Mouse (Mus musculus): Measurements from ENCODE around the gene Utp11. TPM values are rescaled to one million over a fixed set of nuclear protein-coding genes. Genes with fewer than 3 reads are reported as not detected.
A peak's percentile ranks its signal among the peaks of the same experiment; 100 is the strongest.
"Not testable (repeated sequence)": the region's sequence is repeated elsewhere in the genome, so short reads cannot be mapped to it uniquely, and the experiment has no call there.

The Utp11 gene
- total RNA-seq, 1 experiment from 2014 or later, result 46.1 TPM

- not testable (repeated sequence) for ATAC-seq (ENCODE audit: extremely low read depth, insufficient number of reproducible peaks, low FRiP score, poor library complexity, severe bottlenecking)
Observed at GRCm38 (mm10) chr4:124707381-124708199, 14.2 kb upstream of the Utp11 start.

GRCm38 (mm10) chr4:124705661-124706269 is 12.4 kb upstream of the Utp11 start:
- ATAC-seq (ENCODE audit: extremely low read depth, insufficient number of reproducible peaks, low FRiP score, poor library complexity, severe bottlenecking), result no peak

GRCm38 (mm10) chr4:124704797-124705474 is 11.5 kb upstream of the Utp11 start:
- no peak for ATAC-seq (ENCODE audit: extremely low read depth, insufficient number of reproducible peaks, low FRiP score, poor library complexity, severe bottlenecking)

- ATAC-seq (ENCODE audit: extremely low read depth, insufficient number of reproducible peaks, low FRiP score, poor library complexity, severe bottlenecking), result peak; percentile 43; the same call in 1 of the 2 replicates
Observed at GRCm38 (mm10) chr4:124703881-124704796, 10.7 kb upstream of the Utp11 start.

- no peak for ATAC-seq (ENCODE audit: extremely low read depth, insufficient number of reproducible peaks, low FRiP score, poor library complexity, severe bottlenecking)
Observed at GRCm38 (mm10) chr4:124703406-124703805, 10.0 kb upstream of the Utp11 start.

DNA sequence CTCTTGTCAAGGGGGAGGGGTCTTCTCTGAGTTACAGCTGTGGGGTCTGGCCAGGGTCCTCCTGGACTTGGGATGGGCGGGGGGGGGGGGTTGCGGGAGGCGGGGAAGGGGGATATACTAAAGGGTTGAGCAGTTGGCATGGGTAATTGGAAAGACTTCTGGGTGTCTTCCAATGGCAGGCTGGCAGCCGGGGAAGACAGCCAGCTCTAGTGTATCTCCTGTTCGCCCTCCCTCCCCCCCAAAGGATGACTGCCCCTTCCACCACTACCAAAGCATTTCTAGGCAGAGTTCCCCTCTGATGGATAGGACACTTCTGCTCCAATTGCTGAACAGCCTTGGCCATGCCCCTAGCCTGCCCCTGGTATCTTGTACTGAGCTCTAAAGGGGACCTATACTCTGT is 8.5 kb upstream of the Utp11 start:
- no peak for ATAC-seq (ENCODE audit: extremely low read depth, insufficient number of reproducible peaks, low FRiP score, poor library complexity, severe bottlenecking)

DNA sequence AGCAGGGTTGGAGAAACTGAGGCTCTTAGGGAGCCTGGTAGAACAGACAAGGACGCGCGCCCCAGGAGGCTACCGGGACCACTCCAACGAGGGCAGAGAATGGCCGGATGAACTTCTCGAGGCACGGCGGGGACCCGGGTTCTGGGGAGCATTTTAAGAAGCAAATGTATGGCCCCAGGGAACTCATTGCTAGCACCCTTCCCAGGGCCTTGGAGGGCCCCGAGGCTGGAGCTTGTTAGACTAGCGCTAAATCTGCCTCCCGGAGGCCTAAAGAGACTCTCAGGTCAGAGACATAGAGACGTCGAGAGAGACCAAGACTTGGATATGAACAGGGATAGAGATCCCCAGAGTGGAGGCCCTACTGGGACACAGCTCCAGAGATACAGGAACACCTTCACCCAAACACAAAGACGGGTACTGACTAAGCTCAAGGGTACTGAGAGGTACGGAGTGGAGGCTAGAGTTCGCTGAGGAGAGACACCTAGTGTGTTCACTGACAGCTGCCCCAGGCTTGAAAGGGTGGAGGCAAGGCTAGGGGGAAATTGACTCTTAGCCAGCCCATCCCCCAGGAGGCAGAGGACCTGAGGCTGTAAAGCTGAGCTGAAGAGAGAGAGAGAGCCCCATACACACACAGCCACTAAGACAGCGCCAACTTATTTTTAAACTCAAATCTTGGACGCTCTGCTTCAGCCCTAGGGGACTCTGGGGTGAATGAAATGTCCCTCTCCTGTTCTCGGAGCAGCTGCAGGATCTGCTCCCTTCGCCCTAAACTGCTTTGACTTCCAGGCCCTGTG is 7.8 kb upstream of the Utp11 start:
- ATAC-seq (ENCODE audit: extremely low read depth, insufficient number of reproducible peaks, low FRiP score, poor library complexity, severe bottlenecking), result peak; percentile 11; the same call in 1 of the 2 replicates

- peak; percentile 37 for ATAC-seq (ENCODE audit: extremely low read depth, insufficient number of reproducible peaks, low FRiP score, poor library complexity, severe bottlenecking)
Observed at GRCm38 (mm10) chr4:124700248-124700971, 7.0 kb upstream of the Utp11 start, which contains the start of gene Fhl3. Fhl3 (plus strand) TSS chr4:124700701.

GRCm38 (mm10) chr4:124699791-124700190 is 6.4 kb upstream of the Utp11 start:
- ATAC-seq (ENCODE audit: extremely low read depth, insufficient number of reproducible peaks, low FRiP score, poor library complexity, severe bottlenecking), result no peak

DNA sequence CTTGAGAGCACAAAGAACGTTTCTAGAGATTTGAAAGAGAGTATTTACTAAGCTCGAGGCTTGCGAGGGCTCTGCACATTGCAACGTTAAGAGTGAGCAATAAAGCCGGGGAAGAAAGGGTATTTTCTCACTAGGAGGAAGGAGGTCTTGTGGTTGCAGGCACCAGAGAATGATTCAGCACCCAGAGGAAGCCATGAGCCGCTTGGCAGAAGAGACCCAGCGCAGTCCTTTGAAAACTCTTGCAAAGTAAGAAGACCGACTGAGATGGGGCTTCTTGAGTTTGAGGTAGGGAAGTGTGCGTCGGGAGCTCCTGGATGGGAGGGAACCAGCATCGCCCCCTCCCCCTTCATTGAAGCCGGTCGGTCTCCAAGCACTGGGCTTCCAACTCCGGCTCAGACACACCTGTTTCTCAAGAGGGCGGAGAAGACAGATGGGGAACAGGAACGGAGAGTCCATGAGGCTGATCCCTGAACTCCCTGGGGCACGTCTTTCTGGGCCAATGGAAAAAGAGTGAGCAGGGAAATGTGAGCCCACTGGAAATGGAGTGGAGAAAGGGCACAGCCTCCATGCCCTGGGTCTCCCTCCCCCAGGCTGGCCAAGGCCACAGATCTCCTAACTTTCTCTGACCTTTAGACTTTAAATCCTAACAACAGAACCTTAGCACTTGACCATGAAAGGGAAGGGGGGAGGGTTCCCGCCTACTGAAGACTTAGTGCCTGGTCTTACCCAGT is 2.6 kb upstream of the Utp11 start:
- ATAC-seq (ENCODE audit: extremely low read depth, insufficient number of reproducible peaks, low FRiP score, poor library complexity, severe bottlenecking), result no peak

GRCm38 (mm10) chr4:124694572-124694971 is 1.2 kb upstream of the Utp11 start:
- ATAC-seq (ENCODE audit: extremely low read depth, insufficient number of reproducible peaks, low FRiP score, poor library complexity, severe bottlenecking), result no peak

DNA sequence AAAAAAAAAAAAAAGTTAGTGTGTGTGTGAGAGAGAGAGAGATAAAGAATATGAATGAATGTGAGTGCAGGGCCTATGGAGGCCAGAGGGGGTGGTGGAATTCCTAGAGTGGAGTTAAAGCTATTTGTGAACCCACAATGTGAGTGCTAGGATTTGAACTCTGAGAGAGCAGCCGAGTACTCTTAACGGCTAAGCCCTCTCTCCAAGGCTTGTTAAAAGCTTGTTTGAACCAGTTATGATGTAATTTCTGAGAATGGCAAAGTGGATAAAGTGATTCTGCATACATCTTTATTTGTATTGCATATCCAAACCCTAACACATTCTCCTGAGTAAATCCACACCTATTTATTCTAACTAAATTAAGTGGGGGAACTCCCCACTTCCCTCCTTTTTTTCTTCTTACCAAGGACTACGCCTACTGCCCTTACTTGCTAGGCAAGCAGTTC is 961 bp downstream of the Utp11 start:
- no peak for ATAC-seq (ENCODE audit: extremely low read depth, insufficient number of reproducible peaks, low FRiP score, poor library complexity, severe bottlenecking)

- no peak for ATAC-seq (ENCODE audit: extremely low read depth, insufficient number of reproducible peaks, low FRiP score, poor library complexity, severe bottlenecking)
Observed at GRCm38 (mm10) chr4:124691455-124691854, 1.9 kb downstream of the Utp11 start.

- no peak for ATAC-seq (ENCODE audit: extremely low read depth, insufficient number of reproducible peaks, low FRiP score, poor library complexity, severe bottlenecking)
Observed at GRCm38 (mm10) chr4:124685897-124686402, 7.5 kb downstream of the Utp11 start.

GRCm38 (mm10) chr4:124685453-124685852 is 7.9 kb downstream of the Utp11 start:
- no peak for ATAC-seq (ENCODE audit: extremely low read depth, insufficient number of reproducible peaks, low FRiP score, poor library complexity, severe bottlenecking)

DNA sequence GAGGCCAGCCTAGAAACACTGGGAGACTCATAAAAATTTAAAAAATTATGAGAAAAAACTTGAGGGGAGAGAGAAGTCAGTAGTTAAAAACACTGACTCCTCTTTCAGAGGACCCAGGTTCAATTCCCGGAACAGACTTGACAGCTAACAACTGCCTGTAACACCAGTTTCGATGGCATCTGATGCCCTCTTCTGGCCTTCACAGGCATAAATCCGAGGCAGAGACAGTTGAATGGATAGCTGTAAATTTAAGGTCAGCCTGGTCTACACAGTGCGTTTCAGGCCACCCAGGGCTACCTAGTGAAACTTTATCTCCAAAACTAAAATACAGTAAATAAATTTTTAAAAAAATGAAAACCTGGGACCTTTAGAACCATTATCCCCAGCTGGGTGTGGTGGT is 8.4 kb downstream of the Utp11 start:
- ATAC-seq (ENCODE audit: extremely low read depth, insufficient number of reproducible peaks, low FRiP score, poor library complexity, severe bottlenecking), result no peak

DNA sequence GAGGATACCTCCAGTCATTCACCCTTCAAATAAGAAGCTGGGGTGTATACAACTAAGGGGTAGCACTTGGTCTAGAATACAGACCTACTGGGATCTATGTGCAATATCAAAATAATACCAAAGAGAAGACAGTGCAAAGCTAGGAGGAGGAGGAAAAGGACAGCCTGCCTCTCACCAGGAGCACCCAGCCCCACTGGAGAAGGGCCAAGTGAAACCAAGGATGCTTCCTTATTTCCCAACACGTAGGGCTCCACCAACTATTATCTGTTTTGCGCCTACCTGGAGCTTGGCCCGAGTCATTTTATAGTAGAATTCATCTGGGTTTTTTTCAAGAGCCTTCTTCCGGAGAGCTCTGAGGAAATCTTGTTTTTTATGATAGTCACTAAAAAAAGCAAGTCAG is 9.9 kb downstream of the Utp11 start:
- no peak for ATAC-seq (ENCODE audit: extremely low read depth, insufficient number of reproducible peaks, low FRiP score, poor library complexity, severe bottlenecking)
